Mouse (Mus musculus): Measurements from ENCODE around the gene Rarb. TPM values are rescaled to one million over a fixed set of nuclear protein-coding genes. Genes with fewer than 3 reads are reported as not detected.

The Rarb gene
- total and polyA plus RNA-seq, 3 experiments, result 0.11 TPM; not detected in 2

DNA sequence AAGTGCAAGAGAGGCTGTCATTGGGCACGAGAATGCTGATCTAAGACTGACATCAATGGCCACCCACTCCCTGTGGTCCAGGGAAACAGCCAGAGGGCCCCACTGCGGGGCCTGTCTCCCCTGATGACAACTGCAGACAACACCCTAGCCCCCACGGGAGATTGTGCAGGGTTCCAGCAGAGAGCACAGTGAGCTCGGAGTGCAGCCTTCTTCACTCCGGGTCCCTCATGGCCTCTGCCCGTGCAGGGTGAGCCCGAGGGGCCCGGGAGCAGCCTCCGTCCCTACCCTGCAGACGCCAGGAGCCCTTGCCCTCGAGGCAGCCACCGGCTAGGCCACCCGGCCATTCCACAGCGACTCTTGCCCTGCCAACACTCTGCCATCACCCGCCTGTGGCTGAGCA, 95.0 kb downstream of the Rarb start:
- Histone ChIP-seq H3K9me3 (replicated peaks) (no peaks in the 10 kb centered on the region; the same call in 1 of the 2 replicates), H3K36me3 (replicated peaks) (no peaks in the 10 kb centered on the region), H3K27me3 (ENCODE audit: insufficient read depth, low read length) (no peaks in the 10 kb centered on the region), H3K4me1 (ENCODE audit: insufficient read depth, low read depth, low read length) (no peaks in the 10 kb centered on the region), H3K4me3 (ENCODE audit: low read depth, low read length) (no peak overlapping the region)
- TF ChIP-seq TAL1 (conservative IDR thresholded peaks at IDR 0.05; ENCODE audit: low read depth, low read length), result no peak
- TF ChIP-seq CTCF (IDR thresholded peaks at IDR 0.05; ENCODE audit: low read depth, low read length), result no peak
- TF ChIP-seq GATA2 (IDR thresholded peaks at IDR 0.05; ENCODE audit: borderline replicate concordance, low read depth, low read length), result no peak
- DNase-seq (ENCODE audit: low spot score) (no peak), ATAC-seq (ENCODE audit: extremely low read depth, insufficient number of reproducible peaks, low FRiP score, poor library complexity, severe bottlenecking) (no peak)

DNA sequence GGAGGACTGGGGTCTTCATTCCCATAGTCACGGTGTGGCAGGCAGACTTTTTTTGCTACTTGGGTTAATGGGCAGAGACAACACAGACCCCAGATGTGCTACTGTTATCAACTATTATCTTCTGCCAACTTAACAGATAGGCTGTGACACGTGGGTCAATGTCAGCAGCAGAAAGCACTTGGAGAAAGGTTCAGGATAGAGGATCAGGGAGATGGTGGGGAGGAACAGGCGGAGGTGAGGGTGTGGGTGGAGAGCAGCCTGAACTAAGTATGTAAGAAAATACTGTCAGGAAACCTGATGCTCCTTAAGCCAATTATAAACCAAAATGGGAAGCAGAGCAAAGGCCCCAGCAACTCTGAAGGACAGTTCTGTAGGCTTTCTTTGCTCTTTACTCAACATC, 101.1 kb downstream of the Rarb start:
- TF ChIP-seq GATA1 (IDR thresholded peaks at IDR 0.05; ENCODE audit: borderline replicate concordance, low read length), result no peak
- ATAC-seq (ENCODE audit: extremely low read depth, insufficient number of reproducible peaks, low FRiP score, poor library complexity, severe bottlenecking), result no peak
- H3K27me3 ChIP-seq (ENCODE audit: insufficient read depth, low read length), result no peaks in the 10 kb centered on the region

DNA sequence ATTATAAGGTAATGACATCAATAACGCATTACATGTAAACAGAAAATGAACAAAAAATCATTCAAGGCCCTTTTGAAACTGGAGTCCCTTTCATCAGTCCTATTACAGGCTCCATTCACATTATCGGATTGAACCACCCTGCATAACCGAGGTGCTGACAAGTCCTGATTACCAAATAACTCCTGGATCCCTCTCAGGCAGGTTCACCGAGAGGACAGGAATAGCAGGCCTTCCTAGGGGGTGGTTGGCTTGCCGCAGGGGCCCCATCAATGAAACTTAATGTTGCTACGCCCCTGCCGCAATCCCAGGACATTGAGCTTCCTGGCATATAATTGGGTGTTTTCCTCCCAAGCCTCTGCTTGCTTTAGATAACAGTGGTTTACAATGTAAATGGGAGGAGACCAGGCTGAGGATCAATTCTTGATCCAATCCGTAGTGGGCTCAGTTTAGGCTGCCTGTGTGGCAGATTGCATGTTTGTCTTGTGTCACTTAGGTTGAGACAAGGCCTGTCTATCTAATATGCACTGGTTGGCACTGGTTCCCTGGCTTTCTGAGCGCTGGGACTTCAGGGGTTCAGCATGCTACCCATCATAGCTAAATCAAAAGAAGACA, 104.5 kb downstream of the Rarb start:
- TF ChIP-seq GATA2 (IDR thresholded peaks at IDR 0.05; ENCODE audit: borderline replicate concordance, low read depth, low read length) (no peak), TAL1 (conservative IDR thresholded peaks at IDR 0.05; ENCODE audit: low read depth, low read length) (no peak), POLR2AphosphoS5 (IDR thresholded peaks at IDR 0.05; ENCODE audit: insufficient replicate concordance, low read depth, low read length) (no peak), GATA1 (IDR thresholded peaks at IDR 0.05; ENCODE audit: borderline replicate concordance, low read length) (no peak), CTCF (IDR thresholded peaks at IDR 0.05; ENCODE audit: low read depth, low read length) (no peak)
- ATAC-seq (ENCODE audit: extremely low read depth, insufficient number of reproducible peaks, low FRiP score, poor library complexity, severe bottlenecking), result no peak
- Histone ChIP-seq H3K4me1 (ENCODE audit: insufficient read depth, low read depth, low read length) (no peaks in the 10 kb centered on the region), H3K27me3 (ENCODE audit: insufficient read depth, low read length) (no peaks in the 10 kb centered on the region), H3K9me3 (replicated peaks) (no peaks in the 10 kb centered on the region), H3K4me3 (ENCODE audit: low read depth, low read length) (no peak overlapping the region), H3K36me3 (replicated peaks) (no peaks in the 10 kb centered on the region)
- no peak for DNase-seq (ENCODE audit: low spot score)

More for the DNA sequence above, 101.1 kb downstream of the Rarb start:
- no peaks in the 10 kb centered on the region for H3K4me1 ChIP-seq (ENCODE audit: insufficient read depth, low read depth, low read length)
- no peak overlapping the region for H3K4me3 ChIP-seq (ENCODE audit: low read depth, low read length)
- no peaks in the 10 kb centered on the region for H3K36me3 ChIP-seq (replicated peaks)
- no peak for DNase-seq (ENCODE audit: low spot score)
- H3K9me3 ChIP-seq (replicated peaks), result no peaks in the 10 kb centered on the region; the same call in 1 of the 2 replicates

DNA sequence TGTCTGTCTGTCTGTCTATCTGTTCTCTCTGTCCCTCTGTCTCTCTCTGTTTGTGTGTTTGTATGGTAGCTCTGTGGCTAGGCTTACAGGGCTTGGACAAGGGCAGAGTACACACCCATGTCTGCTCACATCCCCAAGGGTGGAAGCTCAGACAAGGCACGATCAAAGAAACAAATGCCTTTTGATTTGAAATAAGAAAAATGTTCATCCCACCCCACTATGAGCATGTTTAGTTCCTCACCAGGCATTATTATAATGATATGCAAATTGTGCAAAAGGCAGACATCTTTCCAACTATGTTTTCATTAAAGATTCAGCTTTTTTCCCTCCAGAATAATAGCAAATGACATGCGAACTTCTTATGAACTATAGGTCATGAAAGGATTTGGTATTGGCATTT, 105.2 kb downstream of the Rarb start:
- no peak for ATAC-seq (ENCODE audit: extremely low read depth, insufficient number of reproducible peaks, low FRiP score, poor library complexity, severe bottlenecking)
- no peaks in the 10 kb centered on the region for H3K27me3 ChIP-seq (ENCODE audit: insufficient read depth, low read length)
- TF ChIP-seq POLR2AphosphoS5 (IDR thresholded peaks at IDR 0.05; ENCODE audit: insufficient replicate concordance, low read depth, low read length) (no peak), GATA1 (IDR thresholded peaks at IDR 0.05; ENCODE audit: borderline replicate concordance, low read length) (no peak), CTCF (IDR thresholded peaks at IDR 0.05; ENCODE audit: low read depth, low read length) (no peak), GATA2 (IDR thresholded peaks at IDR 0.05; ENCODE audit: borderline replicate concordance, low read depth, low read length) (no peak)

DNA sequence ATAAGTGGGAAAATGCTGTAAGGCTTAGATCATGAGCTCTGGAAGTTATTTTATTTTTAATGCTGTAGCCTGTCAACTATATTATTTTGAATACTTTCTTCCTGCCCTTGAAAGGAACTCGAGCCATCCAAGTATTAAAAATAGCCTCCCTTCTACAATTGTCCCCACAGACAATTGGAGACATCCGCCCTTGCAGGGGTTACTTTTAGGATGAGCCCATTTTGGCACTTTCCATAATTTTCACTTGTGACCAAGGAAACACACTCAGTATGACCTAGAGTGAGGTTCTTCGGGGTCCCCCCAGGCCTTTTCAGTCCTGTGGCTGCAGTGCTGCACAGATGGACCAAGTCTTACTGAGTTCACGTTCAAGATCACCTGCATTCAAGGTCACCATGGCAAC, 119.7 kb downstream of the Rarb start:
- TF ChIP-seq TAL1 (conservative IDR thresholded peaks at IDR 0.05; ENCODE audit: low read depth, low read length) (no peak), POLR2AphosphoS5 (IDR thresholded peaks at IDR 0.05; ENCODE audit: insufficient replicate concordance, low read depth, low read length) (no peak), CTCF (IDR thresholded peaks at IDR 0.05; ENCODE audit: low read depth, low read length) (no peak), GATA2 (IDR thresholded peaks at IDR 0.05; ENCODE audit: borderline replicate concordance, low read depth, low read length) (no peak), GATA1 (IDR thresholded peaks at IDR 0.05; ENCODE audit: borderline replicate concordance, low read length) (no peak)
- ATAC-seq (ENCODE audit: extremely low read depth, insufficient number of reproducible peaks, low FRiP score, poor library complexity, severe bottlenecking), result no peak
- H3K9me3 ChIP-seq (replicated peaks), result no peaks in the 10 kb centered on the region

More for the DNA sequence above, 105.2 kb downstream of the Rarb start:
- H3K36me3 ChIP-seq (replicated peaks), result no peaks in the 10 kb centered on the region
- no peak for DNase-seq (ENCODE audit: low spot score)
- no peaks in the 10 kb centered on the region for H3K4me1 ChIP-seq (ENCODE audit: insufficient read depth, low read depth, low read length)
- no peaks in the 10 kb centered on the region for H3K9me3 ChIP-seq (replicated peaks)
- H3K4me3 ChIP-seq (ENCODE audit: low read depth, low read length), result no peak overlapping the region

DNA sequence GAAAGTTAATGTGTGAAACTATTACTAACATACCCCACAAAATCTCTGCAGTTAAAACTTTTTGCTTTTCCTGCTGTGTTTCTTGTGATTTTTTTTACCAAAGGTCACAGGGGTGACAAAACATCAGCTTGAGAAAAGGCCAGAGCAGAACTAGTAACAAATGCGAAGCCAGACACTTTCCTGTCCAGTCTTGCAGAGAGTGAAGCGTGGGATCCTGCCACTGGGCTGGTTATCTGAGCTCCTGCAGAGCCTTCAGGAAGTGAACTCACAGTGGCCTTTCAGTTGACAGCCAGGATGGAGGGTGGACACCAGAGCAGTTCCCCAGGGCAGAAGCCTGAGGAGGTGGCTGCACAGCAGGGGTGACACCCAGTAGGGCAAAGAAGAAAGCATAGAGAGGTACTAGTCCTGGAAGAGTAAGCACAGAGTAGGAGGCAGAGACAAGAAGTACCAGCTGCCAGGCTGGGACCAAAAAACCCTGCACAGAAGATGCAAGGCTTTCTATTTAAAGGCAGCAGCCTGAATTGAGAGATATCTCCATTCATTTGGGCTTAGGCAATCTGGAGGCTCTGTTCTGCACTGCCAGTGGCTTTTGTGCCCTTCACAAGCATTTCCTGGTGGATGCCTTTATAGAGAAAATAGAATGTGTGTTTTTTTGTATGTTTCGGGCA, 123.4 kb downstream of the Rarb start:
- TF ChIP-seq GATA2 (IDR thresholded peaks at IDR 0.05; ENCODE audit: borderline replicate concordance, low read depth, low read length) (no peak), GATA1 (IDR thresholded peaks at IDR 0.05; ENCODE audit: borderline replicate concordance, low read length) (no peak), CTCF (IDR thresholded peaks at IDR 0.05; ENCODE audit: low read depth, low read length) (no peak), POLR2AphosphoS5 (IDR thresholded peaks at IDR 0.05; ENCODE audit: insufficient replicate concordance, low read depth, low read length) (no peak)

More for the DNA sequence above, 119.7 kb downstream of the Rarb start:
- H3K36me3 ChIP-seq (replicated peaks), result no peaks in the 10 kb centered on the region
- no peak overlapping the region for H3K4me3 ChIP-seq (ENCODE audit: low read depth, low read length)
- H3K4me1 ChIP-seq (ENCODE audit: insufficient read depth, low read depth, low read length), result no peaks in the 10 kb centered on the region
- DNase-seq (ENCODE audit: low spot score), result no peak
- H3K27me3 ChIP-seq (ENCODE audit: insufficient read depth, low read length), result no peaks in the 10 kb centered on the region

More for the DNA sequence above, 123.4 kb downstream of the Rarb start:
- Histone ChIP-seq H3K9me3 (replicated peaks) (no peaks in the 10 kb centered on the region), H3K27me3 (ENCODE audit: insufficient read depth, low read length) (no peaks in the 10 kb centered on the region), H3K4me3 (ENCODE audit: low read depth, low read length) (no peak overlapping the region), H3K36me3 (replicated peaks) (no peaks in the 10 kb centered on the region), H3K4me1 (ENCODE audit: insufficient read depth, low read depth, low read length) (no peaks in the 10 kb centered on the region)
- no peak for DNase-seq (ENCODE audit: low spot score)
- ATAC-seq (ENCODE audit: extremely low read depth, insufficient number of reproducible peaks, low FRiP score, poor library complexity, severe bottlenecking), result no peak
